Mouse (Mus musculus) E14TG2a.4 (cell line): Measurements from ENCODE around the gene Ralgds.
A peak's percentile ranks its signal among the peaks of the same experiment; 100 is the strongest.

Source experiments
- H3K27me3 ChIP-seq: 2 replicates; pipeline ENCODE4 v1.6.1; 2014; ENCODE audit warnings: low read length, control low read depth; ENCODE audit not compliant: insufficient read depth
- H3K36me3 ChIP-seq: 2 replicates; pipeline ENCODE4 v1.6.1; 2014; ENCODE audit warnings: low read length, control low read depth; ENCODE audit not compliant: insufficient read depth
- H3K4me1 ChIP-seq: replicated peaks from 2 replicates; pipeline ENCODE4 v1.6.1; 2014; ENCODE audit warnings: low read depth, low read length, control low read depth
- H3K4me3 ChIP-seq: replicated peaks from 2 replicates; pipeline ENCODE4 v1.5.1; 2014; ENCODE audit warnings: mild to moderate bottlenecking, low read length
- H3K9me3 ChIP-seq: 2 replicates; pipeline ENCODE4 v1.6.1; 2014; ENCODE audit warnings: low read length, control low read depth
- CTCF ChIP-seq: conservative IDR thresholded peaks from 2 replicates; pipeline ENCODE4 v1.5.1; 2014; ENCODE audit warnings: low read length
- NANOG ChIP-seq: IDR thresholded peaks from 2 replicates; pipeline ENCODE4 v1.6.1; 2014; ENCODE audit warnings: borderline replicate concordance, low read length, mixed read lengths
- POU5F1 ChIP-seq: IDR thresholded peaks from 2 replicates; pipeline ENCODE4 v1.6.1; 2014; ENCODE audit warnings: low read length, borderline replicate concordance

The Ralgds gene

GRCm38 (mm10) chr2:28512798-28513401, at the start of gene Ralgds:
TSS of gene Ralgds (plus strand) at chr2:28513125.
- no peak for TF ChIP-seq POU5F1
- no peak for TF ChIP-seq NANOG
- TF ChIP-seq CTCF: no peak
- H3K27me3 ChIP-seq: 0 out of 2 replicates have a peak, but pooled peaks cover 4% of the 10 kb centered on the region
- peak within 1 kb of the TSS; percentile 84 for H3K4me3 ChIP-seq
- H3K9me3 ChIP-seq: no peaks in the 10 kb centered on the region
- H3K36me3 ChIP-seq: peaks cover 23% of the 10 kb centered on the region
- peaks cover 88% of the 10 kb centered on the region for H3K4me1 ChIP-seq

- Histone ChIP-seq H3K36me3 (peaks cover 17% of the 10 kb centered on the region), H3K27me3 (peaks cover 3% of the 10 kb centered on the region; the same call in 1 of the 2 replicates), H3K4me1 (peaks cover 44% of the 10 kb centered on the region), H3K9me3 (no peaks in the 10 kb centered on the region), H3K4me3 (no peak overlapping the region)
- TF ChIP-seq CTCF (peak; percentile 95), POU5F1 (no peak), NANOG (no peak)
Measured at GRCm38 (mm10) chr2:28463919-28464318, 49.0 kb upstream of the Ralgds start.

- H3K4me3 ChIP-seq: peak overlapping the region; percentile 82; the same call in 1 of the 2 replicates
- H3K27me3 ChIP-seq: peaks cover 3% of the 10 kb centered on the region; the same call in 1 of the 2 replicates
- TF ChIP-seq CTCF (no peak), POU5F1 (no peak), NANOG (no peak)
- H3K9me3 ChIP-seq: no peaks in the 10 kb centered on the region
- H3K4me1 ChIP-seq: peaks cover 54% of the 10 kb centered on the region
- H3K36me3 ChIP-seq: peaks cover 27% of the 10 kb centered on the region
Measured at GRCm38 (mm10) chr2:28464919-28465318, 48.0 kb upstream of the Ralgds start.

- peak within 1 kb of the TSS; percentile 82 for H3K4me3 ChIP-seq
- TF ChIP-seq CTCF (no peak), POU5F1 (no peak), NANOG (no peak)
- peaks cover 3% of the 10 kb centered on the region; the same call in 1 of the 2 replicates for H3K27me3 ChIP-seq
- no peaks in the 10 kb centered on the region for H3K9me3 ChIP-seq
- H3K4me1 ChIP-seq: peaks cover 65% of the 10 kb centered on the region
- H3K36me3 ChIP-seq: peaks cover 38% of the 10 kb centered on the region
Measured at GRCm38 (mm10) chr2:28465836-28466518, 46.9 kb upstream of the Ralgds start, which contains the start of gene 1700007K13Rik. TSS of gene 1700007K13Rik (minus strand) at chr2:28466332.

GRCm38 (mm10) chr2:28467860-28468485, 45.0 kb upstream of the Ralgds start, which contains the start of gene Mrps2:
TSS of gene Mrps2 (plus strand) at chr2:28468066.
- H3K4me1 ChIP-seq: peaks cover 73% of the 10 kb centered on the region
- H3K4me3 ChIP-seq: peak within 1 kb of the TSS; percentile 99
- TF ChIP-seq NANOG (no peak), POU5F1 (no peak), CTCF (0 out of 2 replicates have a peak, but pooled peaks have one; percentile 8)
- no peaks in the 10 kb centered on the region for H3K9me3 ChIP-seq
- peaks cover 41% of the 10 kb centered on the region for H3K36me3 ChIP-seq
- H3K27me3 ChIP-seq: peaks cover 3% of the 10 kb centered on the region; the same call in 1 of the 2 replicates

GRCm38 (mm10) chr2:28468486-28469225, 44.3 kb upstream of the Ralgds start:
- H3K4me1 ChIP-seq: peaks cover 71% of the 10 kb centered on the region
- peaks cover 41% of the 10 kb centered on the region for H3K36me3 ChIP-seq
- TF ChIP-seq NANOG (no peak), CTCF (no peak), POU5F1 (no peak)
- peak overlapping the region; percentile 99 for H3K4me3 ChIP-seq
- peaks cover 3% of the 10 kb centered on the region; the same call in 1 of the 2 replicates for H3K27me3 ChIP-seq
- H3K9me3 ChIP-seq: no peaks in the 10 kb centered on the region

GRCm38 (mm10) chr2:28469461-28469860, 43.5 kb upstream of the Ralgds start:
- Histone ChIP-seq H3K27me3 (peaks cover 3% of the 10 kb centered on the region; the same call in 1 of the 2 replicates), H3K36me3 (peaks cover 41% of the 10 kb centered on the region), H3K4me3 (peak overlapping the region; percentile 99), H3K9me3 (no peaks in the 10 kb centered on the region), H3K4me1 (peaks cover 68% of the 10 kb centered on the region)
- no peak for TF ChIP-seq NANOG
